Mouse (Mus musculus) bone marrow, adult 2 months (tissue): Measurements from ENCODE around the gene Larp6.

Experiments
- CTCF ChIP-seq: fragments of 200-500 bp; IDR thresholded peaks from 2 replicates; pipeline ENCODE4 v1.5.1; 2011; ENCODE audit warnings: low read length, control low read depth; ENCODE audit not compliant: control insufficient read depth, insufficient read depth
- POLR2A ChIP-seq: fragments of 200-500 bp; IDR thresholded peaks from 2 replicates; pipeline ENCODE4 v1.6.1; 2011; ENCODE audit warnings: low read depth, mild to moderate bottlenecking, control low read depth, low read length, borderline replicate concordance; ENCODE audit not compliant: control insufficient read depth

DNA sequence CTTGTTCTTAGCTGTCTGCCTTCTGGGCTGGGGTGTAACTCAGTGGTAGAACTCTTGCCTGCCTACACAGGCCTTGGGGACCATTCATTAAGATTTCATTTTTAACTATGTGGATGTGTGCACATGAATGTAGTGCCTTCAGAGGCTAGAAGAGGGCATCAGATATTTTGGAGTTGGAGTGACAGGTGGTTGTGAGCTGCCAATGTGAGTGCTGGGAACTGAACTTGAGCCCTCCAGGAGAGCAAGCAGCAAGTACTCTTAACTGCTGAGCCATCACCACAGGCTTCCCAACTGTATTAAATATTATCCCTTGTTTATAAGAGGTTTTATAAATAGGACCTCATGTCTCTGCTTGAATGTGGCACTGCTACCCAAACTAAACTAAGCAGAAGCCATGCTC is 39.8 kb downstream of the Larp6 start:
- TF ChIP-seq CTCF (no peak), POLR2A (no peak)
